Mouse (Mus musculus): ENCODE data around the gene Mustn1. TPM values are rescaled to one million over a fixed set of nuclear protein-coding genes. Genes with fewer than 3 reads are reported as not detected.

Mustn1 gene
- 0.29 and 0.39 TPM in 2 replicates for polyA plus RNA-seq (2016; fragmentation: Nextera tagmentation; extraction: Ambion mirVana)

GRCm38 (mm10) chr14:30878958-30879571 lies at the start of gene Mustn1:
Gene Mustn1, plus strand, starts transcription at chr14:30879200.
- peaks cover 26% of the 10 kb centered on the region for H3K36me3 ChIP-seq
- H3K4me3 ChIP-seq, result no peak within 1 kb of the TSS
- 77% methylated on average over 11 of the region's 11 CpGs for WGBS
- no peak for DNase-seq (ENCODE audit: low spot score)
- H3K27me3 ChIP-seq (ENCODE audit: insufficient read depth, poor library complexity, severe bottlenecking), result no peaks in the 10 kb centered on the region
- no peaks in the 10 kb centered on the region for H3K9me3 ChIP-seq
- H3K27ac ChIP-seq, result peak within 1 kb of the TSS; percentile 4; the same call in 1 of the 2 replicates
- H3K4me1 ChIP-seq (replicated peaks), result peaks cover 20% of the 10 kb centered on the region

GRCm38 (mm10) chr14:30837416-30837996 lies 41.5 kb upstream of the Mustn1 start:
- Histone ChIP-seq H3K27me3 (ENCODE audit: insufficient read depth, poor library complexity, severe bottlenecking) (no peaks in the 10 kb centered on the region), H3K36me3 (peaks cover 27% of the 10 kb centered on the region), H3K27ac (no peak overlapping the region), H3K9me3 (no peaks in the 10 kb centered on the region), H3K4me1 (replicated peaks) (no peaks in the 10 kb centered on the region), H3K4me3 (no peak overlapping the region)
- 93% methylated on average over 14 of the region's 14 CpGs for WGBS
- no peak for DNase-seq (ENCODE audit: low spot score)

GRCm38 (mm10) chr14:30843701-30844100 lies 35.3 kb upstream of the Mustn1 start:
- peaks cover 28% of the 10 kb centered on the region for H3K36me3 ChIP-seq
- 93% methylated on average over 3 of the region's 3 CpGs for WGBS

GRCm38 (mm10) chr14:30850504-30850903 lies 28.5 kb upstream of the Mustn1 start:
- no peaks in the 10 kb centered on the region for H3K27me3 ChIP-seq (ENCODE audit: insufficient read depth, poor library complexity, severe bottlenecking)
- peaks cover 7% of the 10 kb centered on the region; the same call in 1 of the 2 replicates for H3K36me3 ChIP-seq
- no peak overlapping the region for H3K27ac ChIP-seq
- no peak overlapping the region for H3K4me3 ChIP-seq
- WGBS, result 87% methylated on average over 5 of the region's 5 CpGs
- no peaks in the 10 kb centered on the region for H3K4me1 ChIP-seq (replicated peaks)
- H3K9me3 ChIP-seq, result no peaks in the 10 kb centered on the region
- no peak for DNase-seq (ENCODE audit: low spot score)

More at GRCm38 (mm10) chr14:30843701-30844100, 35.3 kb upstream of the Mustn1 start:
- no peak for DNase-seq (ENCODE audit: low spot score)
- Histone ChIP-seq H3K9me3 (no peaks in the 10 kb centered on the region), H3K27me3 (ENCODE audit: insufficient read depth, poor library complexity, severe bottlenecking) (no peaks in the 10 kb centered on the region), H3K4me3 (no peak overlapping the region), H3K4me1 (replicated peaks) (no peaks in the 10 kb centered on the region), H3K27ac (no peak overlapping the region)

GRCm38 (mm10) chr14:30852325-30852724 lies 26.7 kb upstream of the Mustn1 start:
- Histone ChIP-seq H3K4me1 (replicated peaks) (no peaks in the 10 kb centered on the region), H3K36me3 (no peaks in the 10 kb centered on the region), H3K9me3 (no peaks in the 10 kb centered on the region), H3K4me3 (no peak overlapping the region), H3K27ac (no peak overlapping the region), H3K27me3 (ENCODE audit: insufficient read depth, poor library complexity, severe bottlenecking) (no peaks in the 10 kb centered on the region)
- 93% methylated on average over 5 of the region's 5 CpGs for WGBS
- DNase-seq (ENCODE audit: low spot score), result no peak

- no peaks in the 10 kb centered on the region for H3K9me3 ChIP-seq
- no peak overlapping the region for H3K4me3 ChIP-seq
- no peaks in the 10 kb centered on the region for H3K27me3 ChIP-seq (ENCODE audit: insufficient read depth, poor library complexity, severe bottlenecking)
- no peaks in the 10 kb centered on the region for H3K4me1 ChIP-seq (replicated peaks)
- WGBS, result 90% methylated on average over 3 of the region's 3 CpGs
- H3K36me3 ChIP-seq, result no peaks in the 10 kb centered on the region
- H3K27ac ChIP-seq, result no peak overlapping the region
- no peak for DNase-seq (ENCODE audit: low spot score)
Measured at GRCm38 (mm10) chr14:30855316-30855715, 23.7 kb upstream of the Mustn1 start.

GRCm38 (mm10) chr14:30856885-30857507 lies 22.0 kb upstream of the Mustn1 start:
- H3K4me3 ChIP-seq, result no peak overlapping the region
- H3K9me3 ChIP-seq, result no peaks in the 10 kb centered on the region
- no peaks in the 10 kb centered on the region for H3K4me1 ChIP-seq (replicated peaks)
- no peak overlapping the region for H3K27ac ChIP-seq
- no peaks in the 10 kb centered on the region for H3K27me3 ChIP-seq (ENCODE audit: insufficient read depth, poor library complexity, severe bottlenecking)
- no peak for DNase-seq (ENCODE audit: low spot score)
- 91% methylated on average over 10 of the region's 10 CpGs for WGBS
- no peaks in the 10 kb centered on the region for H3K36me3 ChIP-seq

- DNase-seq (ENCODE audit: low spot score), result no peak
- Histone ChIP-seq H3K9me3 (no peaks in the 10 kb centered on the region), H3K27me3 (ENCODE audit: insufficient read depth, poor library complexity, severe bottlenecking) (no peaks in the 10 kb centered on the region), H3K4me3 (no peak overlapping the region), H3K27ac (no peak overlapping the region), H3K4me1 (replicated peaks) (no peaks in the 10 kb centered on the region), H3K36me3 (no peaks in the 10 kb centered on the region)
- WGBS, result 71% methylated on average over 4 of the region's 4 CpGs
Measured at GRCm38 (mm10) chr14:30857990-30858389, 21.0 kb upstream of the Mustn1 start.

- Histone ChIP-seq H3K36me3 (peaks cover 19% of the 10 kb centered on the region), H3K9me3 (no peaks in the 10 kb centered on the region), H3K27me3 (ENCODE audit: insufficient read depth, poor library complexity, severe bottlenecking) (no peaks in the 10 kb centered on the region), H3K4me1 (replicated peaks) (no peaks in the 10 kb centered on the region), H3K27ac (no peak overlapping the region), H3K4me3 (no peak overlapping the region)
- WGBS, result 77% methylated on average over 16 of the region's 16 CpGs
- no peak for DNase-seq (ENCODE audit: low spot score)
Measured at GRCm38 (mm10) chr14:30861421-30862125, 17.4 kb upstream of the Mustn1 start.

- H3K4me3 ChIP-seq, result no peak overlapping the region
- WGBS, result 91% methylated on average over 9 of the region's 9 CpGs
- H3K9me3 ChIP-seq, result no peaks in the 10 kb centered on the region
- no peak overlapping the region for H3K27ac ChIP-seq
- peaks cover 25% of the 10 kb centered on the region for H3K36me3 ChIP-seq
- H3K27me3 ChIP-seq (ENCODE audit: insufficient read depth, poor library complexity, severe bottlenecking), result no peaks in the 10 kb centered on the region
- no peaks in the 10 kb centered on the region for H3K4me1 ChIP-seq (replicated peaks)
- DNase-seq (ENCODE audit: low spot score), result no peak
Measured at GRCm38 (mm10) chr14:30862368-30862767, 16.6 kb upstream of the Mustn1 start.

- WGBS, result 74% methylated on average over 3 of the region's 3 CpGs
- no peak overlapping the region for H3K27ac ChIP-seq
- no peaks in the 10 kb centered on the region for H3K4me1 ChIP-seq (replicated peaks)
- peaks cover 39% of the 10 kb centered on the region for H3K36me3 ChIP-seq
- no peaks in the 10 kb centered on the region for H3K27me3 ChIP-seq (ENCODE audit: insufficient read depth, poor library complexity, severe bottlenecking)
- DNase-seq (ENCODE audit: low spot score), result no peak
- H3K4me3 ChIP-seq, result no peak overlapping the region
- H3K9me3 ChIP-seq, result no peaks in the 10 kb centered on the region
Measured at GRCm38 (mm10) chr14:30865311-30865710, 13.7 kb upstream of the Mustn1 start.

- Histone ChIP-seq H3K4me3 (no peak overlapping the region), H3K36me3 (peaks cover 51% of the 10 kb centered on the region), H3K4me1 (replicated peaks) (no peaks in the 10 kb centered on the region), H3K27ac (no peak overlapping the region), H3K9me3 (no peaks in the 10 kb centered on the region), H3K27me3 (ENCODE audit: insufficient read depth, poor library complexity, severe bottlenecking) (no peaks in the 10 kb centered on the region)
- WGBS, result 32% methylated on average over 5 of the region's 5 CpGs
- DNase-seq (ENCODE audit: low spot score), result peak; percentile 66
Measured at GRCm38 (mm10) chr14:30867042-30867441, 12.0 kb upstream of the Mustn1 start.

- 91% methylated on average over 10 of the region's 10 CpGs for WGBS
- no peaks in the 10 kb centered on the region for H3K4me1 ChIP-seq (replicated peaks)
- no peak overlapping the region for H3K27ac ChIP-seq
- peaks cover 69% of the 10 kb centered on the region for H3K36me3 ChIP-seq
- no peaks in the 10 kb centered on the region for H3K27me3 ChIP-seq (ENCODE audit: insufficient read depth, poor library complexity, severe bottlenecking)
- no peaks in the 10 kb centered on the region for H3K9me3 ChIP-seq
- no peak overlapping the region for H3K4me3 ChIP-seq
- no peak for DNase-seq (ENCODE audit: low spot score)
Measured at GRCm38 (mm10) chr14:30868826-30869225, 10.2 kb upstream of the Mustn1 start.
